Mouse (Mus musculus) gastrocnemius, postnatal 14 days (tissue): ENCODE results near the gene Pear1. TPM values are rescaled to one million over a fixed set of nuclear protein-coding genes. Genes with fewer than 3 reads are reported as not detected.

Source experiments
- DNase-seq: peaks from one replicate; pipeline ENCODE4 v3.0.0; 2021; ENCODE audit warnings: mixed read lengths
- intact Hi-C: fragments of 180-260 bp; cut with DNase I; formaldehyde crosslinking; loops from one replicate; pipeline ENCODE4 v1.15.1; 2025; ENCODE audit warnings: low total_unique reads
- total RNA-seq, 2 experiments: library from RNA; stranded (reverse); gene quantifications; 2 replicates each; pipeline ENCODE4 v1.2.3; 2021

Gene Pear1
- total RNA-seq, 2 experiments from 2014 or later = 14.4 to 17.9 TPM

- no peak for DNase-seq
- intact Hi-C loops = no loop called here
Observed at GRCm38 (mm10) chr3:87743927-87744326, 80.2 kb downstream of the Pear1 start.

- intact Hi-C loops = no loop called here
- DNase-seq = no peak
Observed at GRCm38 (mm10) chr3:87742735-87743134, 81.4 kb downstream of the Pear1 start.

- DNase-seq = no peak
- intact Hi-C loops = no loop called here
Observed at GRCm38 (mm10) chr3:87742013-87742412, 82.1 kb downstream of the Pear1 start.

- DNase-seq = no peak
- intact Hi-C loops = no loop called here
Observed at GRCm38 (mm10) chr3:87738906-87739305, 85.2 kb downstream of the Pear1 start.

- intact Hi-C loops = no loop called here
- DNase-seq = no peak
Observed at GRCm38 (mm10) chr3:87735335-87735734, 88.8 kb downstream of the Pear1 start.

- DNase-seq = no peak
- intact Hi-C loops = no loop called here
Observed at GRCm38 (mm10) chr3:87733984-87734761, 89.9 kb downstream of the Pear1 start.

GRCm38 (mm10) chr3:87733098-87733497 is 91.0 kb downstream of the Pear1 start:
- intact Hi-C loops = no loop called here
- no peak for DNase-seq

- DNase-seq = no peak
- intact Hi-C loops = no loop called here
Observed at GRCm38 (mm10) chr3:87728696-87729095, 95.4 kb downstream of the Pear1 start.

GRCm38 (mm10) chr3:87726191-87726590 is 97.9 kb downstream of the Pear1 start:
- no peak for DNase-seq
- intact Hi-C loops = no loop called here

- no peak for DNase-seq
- intact Hi-C loops = no loop called here
Observed at GRCm38 (mm10) chr3:87725396-87726160, 98.5 kb downstream of the Pear1 start.

GRCm38 (mm10) chr3:87724556-87724955 is 99.5 kb downstream of the Pear1 start:
- DNase-seq = no peak
- intact Hi-C loops = no loop called here

- no peak for DNase-seq
- intact Hi-C loops = no loop called here
Observed at GRCm38 (mm10) chr3:87718525-87718924, 105.6 kb downstream of the Pear1 start.

Other genes with a start within 250 kb of the Pear1 start
- 10 to 100 TPM; 15.2 to 16.4 TPM for gene Arhgef11, start 206.7 kb downstream of the Pear1 start, total RNA-seq
- under 1 TPM; 0.04 to 0.53 TPM for gene Lrrc71, start 75.7 kb downstream of the Pear1 start, total RNA-seq
- not detected for gene Ntrk1, start 29.1 kb downstream of the Pear1 start, total RNA-seq
- under 1 TPM; 0.25 to 0.35 TPM for gene Insrr, start 27.4 kb downstream of the Pear1 start, total RNA-seq
- under 1 TPM in 1 of 2 experiments, not detected in 1; 0.06 TPM for gene Sh2d2a, start 22.4 kb upstream of the Pear1 start, total RNA-seq
- gene Prcc, start 61.3 kb upstream of the Pear1 start, total RNA-seq = 10 to 100 TPM; 40.1 to 40.5 TPM
- 100 to 1,000 TPM; 152 to 161 TPM for gene Hdgf, start 82.0 kb upstream of the Pear1 start, total RNA-seq
- gene Mrpl24, start 95.2 kb upstream of the Pear1 start, total RNA-seq = 10 to 100 TPM; 42.1 to 46.5 TPM
- 1 to 10 TPM; 9.0 to 9.6 TPM for gene Isg20l2, start 106.0 kb upstream of the Pear1 start, total RNA-seq
- gene Rrnad1, start 106.4 kb upstream of the Pear1 start, total RNA-seq = 1 to 10 TPM; 3.6 to 3.9 TPM
- under 1 TPM; 0.31 to 0.33 TPM for gene Crabp2, start 124.4 kb upstream of the Pear1 start, total RNA-seq
- gene Nes, start 146.8 kb upstream of the Pear1 start, total RNA-seq = 10 to 100 TPM; 37.2 to 51.2 TPM
- gene Bcan, start 175.9 kb upstream of the Pear1 start, total RNA-seq = under 1 TPM; 0.08 to 0.16 TPM
- gene Hapln2, start 203.3 kb upstream of the Pear1 start, total RNA-seq = under 1 TPM in 1 of 2 experiments, not detected in 1; 0.13 TPM
- 10 to 100 TPM; 11.3 to 15.0 TPM for gene Gpatch4, start 218.8 kb upstream of the Pear1 start, total RNA-seq
- 10 to 100 TPM; 47.1 to 47.4 TPM for gene Naxe, start 234.2 kb upstream of the Pear1 start, total RNA-seq